Mouse (Mus musculus): ENCODE data around the gene Etl4. TPM values are rescaled to one million over a fixed set of nuclear protein-coding genes. Genes with fewer than 3 reads are reported as not detected.
A peak's percentile ranks its signal among the peaks of the same experiment; 100 is the strongest.

The Etl4 gene
- total RNA-seq, 4 experiments from 2014 or later = 83.0 to 91.4 (median 88.6) TPM

DNA sequence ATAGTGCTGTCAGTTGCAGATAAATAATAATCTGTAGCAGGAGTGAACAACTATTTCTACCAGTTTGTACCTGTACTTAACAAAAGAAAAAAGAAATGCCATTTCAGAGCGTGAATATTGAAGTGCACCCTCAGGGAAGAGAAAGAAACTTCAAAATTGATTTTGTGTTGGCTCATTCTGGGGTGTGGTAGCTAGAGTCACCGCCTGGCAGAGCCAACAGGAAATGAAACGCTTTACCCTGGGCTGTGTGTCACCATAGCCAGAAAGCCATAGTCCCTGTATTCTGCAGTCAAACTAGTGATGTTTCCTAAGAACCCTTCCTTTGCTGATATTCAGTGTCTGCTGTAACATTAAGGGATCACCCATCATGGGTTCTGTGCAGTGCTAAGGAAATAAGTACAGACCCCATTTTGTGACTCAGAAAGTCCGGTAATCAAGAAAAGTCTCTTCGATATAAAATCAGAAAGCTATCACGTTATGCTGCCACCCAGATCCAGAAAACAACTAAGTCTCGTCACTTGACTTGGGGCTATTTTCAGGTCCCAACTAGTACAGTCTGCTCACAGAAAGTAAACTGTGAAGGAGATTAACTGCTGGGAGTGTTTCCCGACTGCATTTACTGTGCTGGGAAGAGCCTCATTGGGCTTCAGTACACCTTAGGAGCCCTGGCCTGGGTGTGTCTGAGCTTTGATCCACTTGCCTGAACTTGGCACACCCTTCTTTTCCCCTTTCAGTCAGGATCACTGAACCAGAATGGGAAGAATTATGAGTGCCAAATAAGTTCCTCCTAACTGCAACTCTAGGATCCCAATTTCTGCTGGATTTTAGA, 843.9 kb downstream of the Etl4 start:
- DNase-seq (ENCODE audit: low spot score in 2 of 2) = no peak

DNA sequence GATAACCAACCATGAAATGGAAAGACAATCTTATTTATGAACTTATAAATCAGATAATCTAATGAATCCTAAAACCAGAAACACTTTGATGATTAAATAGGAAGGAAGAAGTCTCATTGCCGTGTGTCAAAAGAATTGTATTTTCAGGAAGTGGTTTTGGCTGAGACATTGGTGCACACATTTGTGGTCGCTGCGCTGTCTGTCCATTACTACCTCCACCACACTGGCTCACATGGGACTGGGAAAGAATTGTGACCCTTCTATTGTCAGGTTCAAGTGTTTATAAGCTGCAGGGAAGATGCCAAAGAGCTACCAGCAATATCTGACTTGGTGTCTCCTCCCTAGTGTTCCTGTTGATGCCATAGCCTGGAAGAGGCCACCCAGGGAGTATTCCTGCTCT, 847.4 kb downstream of the Etl4 start:
- DNase-seq (ENCODE audit: low spot score in 2 of 2) = no peak

DNA sequence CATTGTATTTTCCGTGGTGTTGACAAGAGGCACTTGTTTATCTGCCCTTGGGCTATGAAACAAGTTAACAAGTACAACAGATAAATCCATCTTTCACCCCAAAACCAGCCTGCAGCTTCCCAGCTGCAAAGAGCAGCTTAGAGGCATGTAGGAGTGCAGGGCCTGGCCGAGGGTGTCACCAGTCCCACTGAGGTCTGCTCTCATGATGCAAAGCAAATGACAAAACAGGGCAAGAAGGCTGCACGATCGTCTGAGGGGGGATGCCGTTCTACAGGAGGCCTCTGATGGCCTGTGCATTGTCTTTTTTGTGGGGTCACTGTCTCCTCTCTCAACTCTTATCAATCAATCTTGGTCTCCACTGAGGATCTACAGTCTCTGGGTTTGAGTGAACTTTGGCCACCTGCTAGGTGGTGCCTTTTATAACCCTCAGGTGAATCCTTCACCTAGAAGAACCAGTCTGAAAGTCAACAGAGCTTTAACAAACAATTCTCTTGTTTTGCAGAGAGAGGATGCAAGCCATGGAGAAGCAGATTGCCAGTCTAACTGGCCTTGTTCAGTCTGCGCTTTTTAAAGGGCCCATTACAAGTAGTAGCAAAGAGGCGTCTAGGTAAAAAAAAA, 849.6 kb downstream of the Etl4 start:
- no peak for DNase-seq (ENCODE audit: low spot score in 2 of 2)

DNA sequence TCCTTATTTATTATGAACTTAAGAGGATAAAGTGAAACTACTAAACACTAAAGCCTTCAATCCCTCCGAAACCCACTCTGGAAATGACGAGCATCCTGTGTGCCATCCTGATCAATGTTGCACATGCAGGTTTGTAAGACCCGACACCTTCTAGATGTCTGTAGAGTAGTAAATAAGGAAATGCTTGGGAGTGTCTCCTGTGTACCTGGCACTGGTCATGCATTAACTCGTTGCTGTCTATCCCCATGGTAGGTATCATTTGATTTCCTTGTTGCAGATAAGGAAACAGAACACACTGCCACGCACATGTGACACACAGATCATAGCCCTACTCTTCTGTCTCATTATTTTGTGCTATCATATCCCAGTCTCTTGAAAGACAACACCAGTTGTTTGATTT, 851.7 kb downstream of the Etl4 start:
- no peak for DNase-seq (ENCODE audit: low spot score in 2 of 2)

DNA sequence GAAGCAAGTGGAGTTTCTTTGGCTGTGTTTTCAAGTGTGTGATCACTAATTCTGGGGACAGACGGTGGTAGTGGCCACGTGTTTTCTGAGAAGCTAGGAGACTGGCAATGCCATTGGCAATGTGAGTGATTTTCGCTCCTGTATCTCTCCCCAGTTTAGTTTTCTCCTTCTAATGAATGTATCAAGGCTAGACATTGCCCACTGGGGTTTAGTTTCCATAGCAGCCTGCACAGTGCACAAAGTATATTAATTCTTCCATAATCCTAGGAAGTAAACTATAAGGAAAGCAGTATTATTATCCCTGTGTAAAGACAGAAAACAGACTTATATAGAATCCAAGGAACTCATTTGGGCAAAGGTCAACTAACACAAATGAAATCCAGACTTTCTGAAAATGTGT, 852.2 kb downstream of the Etl4 start:
- no peak for DNase-seq (ENCODE audit: low spot score in 2 of 2)

DNA sequence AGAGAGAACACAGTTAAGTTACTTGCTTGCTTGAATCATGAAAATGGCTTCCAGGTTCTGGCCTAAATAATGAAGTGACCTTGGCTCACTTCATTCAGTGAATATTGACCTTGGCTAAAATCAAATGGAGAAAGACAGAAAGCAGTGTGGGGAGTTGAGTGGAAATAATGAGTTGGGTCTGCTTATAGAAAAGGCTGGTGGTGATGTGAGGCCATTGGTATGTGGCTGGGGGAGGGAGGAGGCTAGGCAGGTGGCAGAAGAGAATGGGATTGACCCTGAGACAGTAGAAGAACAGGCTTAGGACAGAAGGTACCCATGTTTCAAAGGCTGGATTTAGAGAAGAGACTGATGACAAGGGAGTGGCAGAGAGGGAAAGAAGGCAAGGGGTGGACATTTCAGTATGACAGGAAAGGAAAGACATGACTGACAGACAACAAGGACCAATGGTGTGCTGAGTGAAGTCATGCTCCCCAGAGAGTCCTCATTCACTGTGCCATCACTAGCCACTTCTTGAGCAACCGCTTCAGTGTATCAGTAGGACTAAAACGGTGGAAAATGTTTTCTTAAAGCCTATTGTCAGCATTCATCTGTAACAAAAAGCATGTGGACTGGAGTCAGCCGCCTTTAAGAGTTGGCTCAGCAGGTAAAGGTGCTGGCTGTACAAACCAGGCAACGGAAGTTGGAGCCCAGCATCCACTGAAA, 854.1 kb downstream of the Etl4 start:
- DNase-seq (ENCODE audit: low spot score in 2 of 2) = no peak

DNA sequence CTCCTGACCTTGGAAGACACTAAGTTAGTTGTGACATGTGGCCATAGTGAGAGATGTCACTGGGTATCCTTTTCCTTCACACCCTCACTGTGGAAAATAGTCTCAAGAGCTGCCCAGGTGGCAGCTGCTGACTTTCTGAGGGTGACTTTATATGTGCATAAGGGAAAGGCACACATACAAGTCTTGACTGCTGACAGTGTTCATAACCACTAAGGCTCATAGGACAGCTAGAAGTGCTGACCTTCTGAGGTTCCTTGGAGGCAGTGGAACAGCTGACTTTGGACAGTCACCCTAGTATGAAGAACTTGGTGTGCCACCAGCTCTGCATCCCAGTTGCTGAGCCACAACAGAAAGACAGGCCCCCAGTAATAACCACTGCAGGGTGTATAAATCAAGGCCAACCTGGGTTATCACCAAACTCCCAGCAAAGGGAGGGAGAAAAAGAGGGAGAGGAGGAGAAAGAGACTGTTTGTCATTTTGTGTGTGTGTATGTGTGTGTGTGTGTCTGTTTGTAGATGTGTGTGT, 855.0 kb downstream of the Etl4 start:
- DNase-seq (ENCODE audit: low spot score in 2 of 2) = no peak

DNA sequence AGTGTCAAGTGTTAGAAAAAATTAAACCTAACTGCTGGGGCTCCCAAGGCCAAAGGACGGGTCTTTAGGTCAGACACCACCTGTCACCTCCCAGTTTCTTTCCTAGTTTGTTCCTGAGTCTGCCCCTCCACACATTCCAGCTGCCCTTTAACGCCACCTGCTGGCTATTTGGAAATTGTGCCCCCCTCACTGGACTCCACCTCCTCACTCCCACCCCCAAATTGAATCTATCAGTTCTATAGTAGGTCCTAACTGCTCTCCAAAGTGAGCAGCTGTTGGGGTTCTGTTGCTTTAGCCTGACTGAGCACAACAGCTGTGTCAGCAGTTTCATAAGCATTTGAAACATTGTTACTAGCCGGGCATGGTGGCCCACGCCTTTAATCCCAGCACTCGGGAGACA, 859.1 kb downstream of the Etl4 start:
- DNase-seq (ENCODE audit: low spot score in 2 of 2) = no peak

DNA sequence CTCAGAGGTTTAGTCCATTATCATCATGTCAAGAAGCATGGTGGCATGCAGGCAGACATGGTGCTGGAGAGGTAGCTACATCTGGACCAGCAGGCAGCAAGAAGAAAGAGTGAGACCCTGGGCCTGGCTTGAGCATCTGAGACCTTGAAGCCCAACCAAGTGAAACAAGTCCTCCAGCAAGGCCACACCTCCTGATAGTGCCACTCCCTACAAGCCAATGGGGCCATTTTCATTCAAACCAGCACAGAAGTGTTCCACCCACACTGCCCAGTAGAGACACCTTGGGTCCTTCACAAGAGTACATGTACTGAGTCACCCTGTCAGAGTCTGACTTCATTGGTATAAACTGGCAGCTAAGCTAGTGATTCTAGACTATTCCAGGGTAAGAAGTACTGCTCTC, 860.6 kb downstream of the Etl4 start:
- no peak for DNase-seq (ENCODE audit: low spot score in 2 of 2)

DNA sequence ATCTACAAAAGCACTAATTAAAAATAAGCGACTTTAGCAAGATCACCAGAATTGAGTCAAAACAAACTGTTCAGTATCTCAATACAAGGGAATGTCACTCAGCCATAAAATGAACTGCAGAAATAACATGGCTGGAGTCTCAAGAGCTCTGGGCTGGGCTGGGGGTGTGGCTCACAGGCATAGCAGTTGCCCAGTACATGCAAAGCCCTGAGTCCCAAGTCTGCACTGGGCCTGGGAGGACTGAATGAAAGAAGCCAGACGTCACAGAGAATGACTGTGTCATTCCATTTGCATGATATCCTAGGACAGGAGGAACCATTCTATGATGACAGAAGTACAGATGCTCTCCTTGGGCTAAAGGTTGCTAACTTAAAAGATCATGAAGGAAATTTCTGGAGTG, 864.9 kb downstream of the Etl4 start:
- DNase-seq (ENCODE audit: low spot score in 2 of 2) = no peak

DNA sequence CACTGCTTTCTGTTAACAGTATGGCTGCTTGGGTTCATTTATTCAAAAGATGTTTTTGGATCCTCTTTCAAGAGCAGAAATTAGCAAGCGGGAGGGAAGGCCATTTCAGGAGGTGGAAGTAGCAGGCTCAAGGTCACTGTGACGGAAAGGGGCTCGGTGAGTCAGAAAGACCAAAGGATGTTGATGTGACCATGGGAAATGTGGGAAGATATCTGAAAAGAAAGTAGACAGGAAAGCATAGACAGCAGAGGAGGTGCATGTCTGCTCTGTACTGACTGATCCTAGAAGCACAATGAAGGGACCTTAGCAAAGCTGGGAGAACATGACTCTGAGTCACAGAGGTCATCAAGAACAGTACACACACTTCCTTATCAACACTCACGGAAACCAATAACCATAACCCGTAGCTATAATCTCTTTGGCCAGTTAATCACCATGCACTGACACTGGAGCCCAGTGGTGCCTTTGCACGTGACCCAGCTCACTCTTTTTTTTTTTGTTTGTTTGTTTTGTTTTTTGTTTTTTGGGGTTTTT, 866.7 kb downstream of the Etl4 start:
- DNase-seq (ENCODE audit: low spot score in 2 of 2) = no peak

DNA sequence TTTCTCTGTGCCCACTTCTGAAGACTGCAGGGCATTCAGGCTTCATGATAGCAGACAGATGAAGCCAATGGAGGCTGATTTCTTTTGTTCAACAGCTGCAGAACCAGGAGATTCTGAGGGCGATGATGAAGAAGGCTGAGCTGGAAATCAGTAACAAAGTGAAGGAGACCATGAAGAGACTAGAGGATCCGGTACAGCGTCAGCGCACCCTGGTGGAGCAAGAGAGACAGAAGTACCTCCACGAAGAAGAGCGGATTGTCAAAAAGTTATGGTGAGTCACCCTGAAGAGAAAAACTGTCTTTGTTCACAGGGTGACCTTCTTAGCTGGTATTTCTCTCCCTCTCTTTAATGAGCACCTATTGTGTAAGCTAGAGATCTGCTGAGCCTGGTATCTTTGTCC, 868.4 kb downstream of the Etl4 start:
- peak; percentile 14 to 19 for DNase-seq (ENCODE audit: low spot score in 2 of 2)

DNA sequence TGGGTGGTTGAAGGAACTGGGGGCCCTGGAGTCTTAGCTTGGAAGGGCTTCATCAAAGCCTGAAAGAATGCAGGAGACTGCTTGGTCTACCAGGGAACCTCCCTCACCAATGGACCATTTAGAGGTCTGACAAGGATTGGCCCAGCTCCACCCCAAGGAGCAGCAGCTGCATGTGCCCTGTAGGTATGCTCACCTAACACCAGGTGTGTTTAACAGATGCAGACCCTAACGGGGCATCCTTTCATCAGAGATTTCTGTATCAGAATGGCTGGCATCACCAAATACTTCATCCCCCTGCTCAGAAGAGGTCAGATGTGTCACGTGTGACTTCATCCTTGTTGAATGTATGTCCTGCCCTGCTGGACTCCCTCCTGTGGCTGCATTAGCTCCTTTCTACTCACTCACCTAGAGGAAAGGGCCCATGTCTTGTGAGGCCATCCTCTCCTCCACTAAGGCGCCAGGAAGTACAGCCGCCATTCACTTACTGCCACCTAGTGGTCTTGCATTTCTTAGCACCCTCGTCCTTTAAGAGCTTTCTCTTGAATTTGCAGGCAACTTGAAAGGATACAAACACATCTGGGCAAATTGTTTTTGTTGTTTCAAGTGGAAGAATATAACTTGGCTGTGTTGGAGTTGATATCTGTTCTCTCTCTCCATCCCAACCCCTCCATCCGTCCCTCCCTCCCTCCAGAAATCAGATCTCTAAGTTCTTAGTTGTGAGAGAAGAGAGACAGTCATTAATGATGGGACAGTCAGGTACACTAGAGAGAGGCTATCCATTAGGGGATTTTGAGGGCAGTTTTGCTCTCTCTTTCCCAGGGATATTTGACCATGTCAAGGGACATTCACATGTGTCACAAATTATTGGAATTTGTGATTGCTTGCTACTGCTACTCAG, 870.2 kb downstream of the Etl4 start:
- peak; percentile 16 to 62 for DNase-seq (ENCODE audit: low spot score in 2 of 2)

DNA sequence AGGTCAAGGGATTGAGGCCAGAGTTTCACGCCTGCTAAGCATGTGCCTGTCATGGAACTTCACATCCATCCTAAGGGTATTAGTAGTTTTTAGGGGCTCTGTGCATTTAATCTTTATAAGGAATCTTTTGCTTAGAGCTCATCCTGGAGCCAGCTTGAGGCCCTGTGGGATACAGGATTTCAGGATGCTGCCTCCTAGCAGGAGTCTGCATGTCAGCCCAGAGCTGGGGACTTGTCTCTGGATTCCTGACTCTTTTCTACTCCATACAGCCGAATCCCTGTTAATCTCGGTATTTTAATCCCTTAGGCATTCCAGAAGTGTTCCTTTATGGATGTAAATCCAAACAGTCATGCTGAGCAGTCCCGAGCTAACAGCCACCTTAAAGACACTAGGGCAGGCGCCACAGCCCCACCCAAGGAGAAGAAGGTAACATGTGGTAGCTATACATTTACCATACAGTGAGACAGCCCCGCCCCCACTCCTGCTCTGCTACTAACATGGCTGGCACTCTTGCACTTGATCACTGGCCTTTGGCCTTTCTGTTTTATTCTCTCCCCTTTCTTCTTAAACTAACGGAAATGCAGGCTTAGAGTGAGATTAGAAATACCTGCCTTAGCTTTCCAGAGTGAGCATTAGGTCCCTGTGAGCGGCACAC, 891.8 kb downstream of the Etl4 start:
- no peak for DNase-seq (ENCODE audit: low spot score in 2 of 2)

DNA sequence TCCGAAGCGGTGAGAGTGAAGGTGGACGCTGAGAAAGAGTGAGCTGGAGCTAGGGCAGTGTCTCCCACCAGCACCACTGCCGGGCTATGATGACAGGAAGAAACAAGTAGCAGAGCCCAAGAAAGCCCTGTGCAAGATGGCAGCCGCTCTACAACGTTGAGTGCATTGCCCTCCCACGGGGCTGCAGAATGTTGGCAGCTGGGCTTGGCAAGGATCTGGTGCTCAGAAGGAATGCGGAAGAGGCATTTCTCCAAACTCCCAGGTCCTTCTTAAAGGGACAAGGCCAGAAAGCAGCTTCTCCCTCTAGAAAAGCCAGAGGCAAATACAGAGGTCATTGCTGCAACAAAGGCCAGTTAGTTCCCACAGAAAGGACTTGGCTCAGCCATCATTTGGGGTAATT, 901.9 kb downstream of the Etl4 start:
- peak in 1 of 2 experiments; percentile 17 for DNase-seq (ENCODE audit: low spot score in 2 of 2)

DNA sequence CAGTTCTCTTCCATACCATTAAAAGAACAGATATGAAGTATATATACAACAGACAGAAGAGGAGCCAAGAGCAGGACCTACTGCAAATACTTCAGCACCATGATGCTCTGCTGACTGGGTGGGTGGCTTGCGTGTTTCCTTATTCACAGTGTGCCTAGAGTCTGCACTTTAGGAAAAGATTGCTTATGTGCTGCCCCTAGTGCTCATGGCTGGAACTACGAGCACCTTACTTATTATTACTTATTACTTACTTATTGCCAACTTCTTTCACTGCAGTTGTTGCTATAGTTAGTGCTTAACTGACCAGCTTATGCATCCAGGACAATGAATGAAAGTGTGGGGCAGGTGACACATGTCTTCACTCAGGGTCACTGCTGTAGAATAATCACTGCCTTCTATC, 904.4 kb downstream of the Etl4 start:
- DNase-seq (ENCODE audit: low spot score in 2 of 2) = no peak

DNA sequence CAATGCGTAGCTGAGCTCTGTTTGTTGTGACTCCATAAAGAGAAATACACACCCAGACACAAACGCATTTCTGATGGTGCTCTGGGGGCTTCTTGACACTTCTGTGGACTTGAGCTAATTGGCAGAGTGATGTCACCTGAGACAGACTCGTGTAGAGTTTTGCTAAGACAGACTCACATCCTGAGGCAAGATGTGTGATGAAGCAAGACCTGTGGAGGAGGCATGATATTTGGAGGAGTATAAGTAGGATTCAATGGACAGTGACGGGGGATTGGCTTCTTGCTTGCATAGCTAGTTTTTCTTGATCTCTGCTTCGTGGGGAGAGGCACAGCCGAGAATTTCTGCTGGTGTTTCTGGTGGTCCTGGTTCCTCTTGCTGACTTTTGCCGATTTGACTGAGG, 908.6 kb downstream of the Etl4 start:
- DNase-seq (ENCODE audit: low spot score in 2 of 2) = no peak

DNA sequence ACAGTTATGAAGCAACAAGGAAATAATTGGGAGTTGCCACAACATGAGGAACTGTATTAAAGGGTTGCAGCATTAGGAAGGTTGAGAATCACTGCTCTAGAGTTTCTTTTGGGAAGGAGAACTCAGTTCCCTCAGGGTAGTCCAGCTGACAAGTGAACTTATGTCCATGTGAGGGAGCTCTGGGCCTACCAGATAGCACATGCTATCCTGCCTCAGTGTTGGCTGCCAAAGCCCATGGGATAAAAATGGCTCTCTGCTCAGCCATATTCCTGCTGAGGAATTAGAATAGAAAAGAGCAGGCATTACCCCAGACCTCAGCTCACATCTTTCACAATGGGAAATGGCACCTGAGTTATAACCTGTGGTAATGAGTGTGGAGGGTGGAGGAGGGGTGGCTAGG, 916.7 kb downstream of the Etl4 start:
- no peak for DNase-seq (ENCODE audit: low spot score in 2 of 2)

DNA sequence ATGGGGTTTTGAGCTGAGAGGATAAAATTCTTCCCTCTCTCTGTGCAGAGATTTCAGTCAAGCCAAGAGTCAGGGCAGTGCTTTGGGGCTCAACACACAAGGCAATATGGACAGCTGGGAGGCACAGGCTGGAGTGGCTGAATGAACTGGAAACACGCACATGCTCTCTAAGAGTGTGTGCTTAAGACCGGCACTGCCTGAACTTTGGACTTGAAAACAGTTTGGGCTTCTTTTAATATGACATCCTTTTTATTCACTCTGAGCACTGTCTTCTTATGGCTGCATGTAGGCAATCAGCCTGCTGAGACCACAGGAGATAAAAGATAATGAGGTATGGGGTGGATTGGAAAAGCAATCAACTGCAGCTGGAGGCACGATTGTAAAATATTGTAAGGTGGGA, 921.3 kb downstream of the Etl4 start:
- no peak for DNase-seq (ENCODE audit: low spot score in 2 of 2)

DNA sequence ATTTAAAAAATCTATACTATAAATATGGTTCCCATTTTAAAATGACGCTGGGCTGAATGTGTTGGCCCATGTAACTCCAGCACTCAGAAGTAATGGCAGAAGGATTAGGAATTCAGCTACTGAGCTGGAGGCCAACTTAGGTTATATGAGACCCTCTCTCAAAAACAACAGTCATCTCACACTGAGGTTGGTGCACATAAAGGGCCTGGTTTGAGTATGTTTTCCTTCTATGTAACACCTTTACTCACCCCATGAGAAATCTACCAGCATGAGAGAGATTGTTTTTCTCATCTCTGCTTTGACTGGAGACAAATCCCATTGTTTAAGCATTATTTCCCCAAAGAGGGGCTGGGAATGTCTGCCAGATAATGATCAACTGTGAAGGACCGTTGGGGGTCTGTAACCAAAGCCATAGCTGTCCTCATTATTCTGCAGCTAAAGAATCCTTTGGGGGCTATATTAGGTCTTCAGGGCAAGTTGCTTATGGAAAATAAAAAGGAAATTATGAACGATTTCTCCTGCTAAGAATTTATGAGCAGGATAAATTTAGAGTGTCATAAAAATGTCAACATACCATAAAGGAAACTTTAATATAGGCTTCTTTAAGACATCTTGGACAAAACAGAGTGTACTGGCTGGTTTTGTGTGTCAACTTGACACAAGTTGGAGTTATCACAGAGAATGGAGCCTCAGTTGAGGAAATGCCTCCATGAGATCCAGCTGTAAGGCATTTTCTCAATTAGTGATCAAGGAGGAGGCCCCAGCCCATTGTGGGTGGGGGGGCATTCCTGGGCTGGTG, 922.2 kb downstream of the Etl4 start:
- DNase-seq (ENCODE audit: low spot score in 2 of 2) = no peak

Data from layer of hippocampus, adult 8-10 months (tissue).